Mouse (Mus musculus): ENCODE measurements at regions not wholly inside any gene's neighbourhood (a gene's known extent, or its start where the extent isn't known, plus 50 kb on each side); places are given as distances from the start of the nearest gene placed in this dataset.

DNA sequence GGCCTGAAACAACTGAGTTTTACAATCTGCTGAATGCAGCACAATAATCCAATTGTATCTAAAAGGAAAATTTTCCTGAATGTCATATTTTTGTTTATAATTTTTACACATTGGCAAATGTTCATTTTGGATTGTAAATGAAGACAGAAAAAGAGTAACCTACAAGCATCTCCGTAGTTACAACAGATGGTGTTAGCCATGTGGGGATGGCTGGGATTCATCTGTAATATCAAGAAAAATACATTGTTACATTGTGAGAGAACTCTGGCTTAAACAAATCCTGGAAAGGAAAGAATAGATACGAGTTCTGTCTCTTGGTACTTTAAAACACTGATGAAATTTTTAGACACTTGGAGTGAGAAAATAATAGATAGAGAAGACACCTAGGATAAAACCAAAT lies 1106.0 kb downstream of the Grm8 start:
- Histone ChIP-seq H3K4me3 (ENCODE audit: control insufficient read depth in 1 of 2, insufficient read depth in 1 of 2, low read depth in 2 of 2, low read length in 2 of 2) (no peak overlapping the region), H3K79me2 (ENCODE audit: control insufficient read depth, insufficient read depth, low read length, poor library complexity) (no peaks in the 10 kb centered on the region)
- TF ChIP-seq HCFC1 (IDR thresholded peaks at IDR 0.05; ENCODE audit: low read depth, low read length): no peak
- no peak for TF ChIP-seq TBP (IDR thresholded peaks at IDR 0.05; ENCODE audit: low read depth, low read length)
- no peak for TF ChIP-seq BHLHE40 (IDR thresholded peaks at IDR 0.05; ENCODE audit: borderline replicate concordance, low read depth, low read length)
- TF ChIP-seq MYB (IDR thresholded peaks at IDR 0.05; ENCODE audit: low read depth, low read length): no peak

DNA sequence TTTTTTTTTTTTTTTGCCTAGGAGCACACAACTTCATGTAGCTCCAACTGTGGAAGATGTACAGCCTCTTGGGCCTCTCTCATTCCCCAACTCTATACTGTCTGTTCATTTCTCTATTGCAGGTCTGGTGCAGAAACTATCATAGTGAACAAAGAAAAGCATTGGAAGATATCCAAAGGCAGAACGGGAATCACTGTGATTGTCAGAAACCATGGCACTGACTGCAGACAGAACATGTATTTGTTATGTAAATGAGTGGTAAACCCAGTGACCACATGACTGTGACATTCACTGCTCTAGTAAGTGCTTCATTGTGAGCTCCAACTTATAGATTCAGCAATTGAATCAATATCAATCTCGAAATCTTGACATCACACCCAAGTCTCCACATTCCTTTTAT lies 1106.6 kb downstream of the Grm8 start:
- no peak for TF ChIP-seq ELF1 (IDR thresholded peaks at IDR 0.05; ENCODE audit: low read depth, low read length)
- DNase-seq (ENCODE audit: low read depth, low spot score): no peak
- Histone ChIP-seq H3K9ac (ENCODE audit: control insufficient read depth, low read depth, low read length, poor library complexity, severe bottlenecking) (no peak overlapping the region), H3K79me2 (ENCODE audit: control insufficient read depth, insufficient read depth, low read length, poor library complexity) (no peaks in the 10 kb centered on the region), H3K4me1 (ENCODE audit: control insufficient read depth in 1 of 2, insufficient read depth in 2 of 2, low read length in 2 of 2) (no peaks in the 10 kb centered on the region), H3K4me3 (ENCODE audit: control insufficient read depth in 1 of 2, insufficient read depth in 1 of 2, low read depth in 2 of 2, low read length in 2 of 2) (no peak overlapping the region), H3K9me3 (replicated peaks; ENCODE audit: insufficient read depth, low read length) (no peaks in the 10 kb centered on the region), H3K27ac (ENCODE audit: control insufficient read depth, low read depth, low read length) (no peak overlapping the region), H3K36me3 (ENCODE audit: control insufficient read depth in 1 of 2, insufficient read depth in 2 of 2, low read length in 2 of 2) (no peaks in the 10 kb centered on the region), H3K27me3 (ENCODE audit: control insufficient read depth in 1 of 2, insufficient read depth in 2 of 2, low read length in 2 of 2) (no peaks in the 10 kb centered on the region; a peak in 1 of 4 replicates)

More for the DNA sequence above, 1106.0 kb downstream of the Grm8 start:
- Histone ChIP-seq H3K9me3 (replicated peaks; ENCODE audit: insufficient read depth, low read length) (no peaks in the 10 kb centered on the region), H3K36me3 (ENCODE audit: control insufficient read depth in 1 of 2, insufficient read depth in 2 of 2, low read length in 2 of 2) (no peaks in the 10 kb centered on the region), H3K9ac (ENCODE audit: control insufficient read depth, low read depth, low read length, poor library complexity, severe bottlenecking) (no peak overlapping the region), H3K4me1 (ENCODE audit: control insufficient read depth in 1 of 2, insufficient read depth in 2 of 2, low read length in 2 of 2) (no peaks in the 10 kb centered on the region), H3K27ac (ENCODE audit: control insufficient read depth, low read depth, low read length) (no peak overlapping the region), H3K27me3 (ENCODE audit: control insufficient read depth in 1 of 2, insufficient read depth in 2 of 2, low read length in 2 of 2) (no peaks in the 10 kb centered on the region; a peak in 1 of 4 replicates)
- no peak for DNase-seq (ENCODE audit: low read depth, low spot score)

DNA sequence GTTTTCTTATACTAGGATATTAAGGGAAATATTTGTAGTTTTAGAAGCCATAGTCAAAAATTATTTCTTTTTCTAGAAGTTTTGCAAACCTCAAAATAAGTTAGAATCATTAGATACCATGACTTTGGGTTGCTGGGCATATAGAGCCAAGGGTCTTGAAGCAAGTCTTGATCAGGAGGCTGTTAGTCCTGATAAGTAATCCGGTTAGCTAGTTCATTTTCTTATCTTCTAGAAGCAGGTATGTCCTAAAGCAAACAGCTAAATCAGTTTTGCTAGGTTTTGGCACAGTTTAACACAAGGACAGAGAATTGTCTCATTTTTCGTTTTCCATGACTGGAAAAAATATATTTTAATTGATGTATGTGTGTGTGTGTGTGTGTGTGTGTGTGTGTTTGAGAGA lies 1113.3 kb downstream of the Grm8 start:
- Histone ChIP-seq H3K27ac (ENCODE audit: control insufficient read depth, low read depth, low read length) (no peak overlapping the region), H3K27me3 (ENCODE audit: control insufficient read depth in 1 of 2, insufficient read depth in 2 of 2, low read length in 2 of 2) (no peaks in the 10 kb centered on the region; a peak in 1 of 4 replicates), H3K9ac (ENCODE audit: control insufficient read depth, low read depth, low read length, poor library complexity, severe bottlenecking) (no peak overlapping the region), H3K36me3 (ENCODE audit: control insufficient read depth in 1 of 2, insufficient read depth in 2 of 2, low read length in 2 of 2) (no peaks in the 10 kb centered on the region), H3K4me1 (ENCODE audit: control insufficient read depth in 1 of 2, insufficient read depth in 2 of 2, low read length in 2 of 2) (no peaks in the 10 kb centered on the region), H3K9me3 (replicated peaks; ENCODE audit: insufficient read depth, low read length) (no peaks in the 10 kb centered on the region), H3K4me3 (ENCODE audit: control insufficient read depth in 1 of 2, insufficient read depth in 1 of 2, low read depth in 2 of 2, low read length in 2 of 2) (no peak overlapping the region), H3K79me2 (ENCODE audit: control insufficient read depth, insufficient read depth, low read length, poor library complexity) (no peaks in the 10 kb centered on the region)
- no peak for TF ChIP-seq ELF1 (IDR thresholded peaks at IDR 0.05; ENCODE audit: low read depth, low read length)
- TF ChIP-seq TCF12 (IDR thresholded peaks at IDR 0.05; ENCODE audit: low read depth, low read length): no peak
- TF ChIP-seq GABPA (IDR thresholded peaks at IDR 0.05; ENCODE audit: low read depth, low read length): no peak
- no peak for TF ChIP-seq MYC (IDR thresholded peaks at IDR 0.05; ENCODE audit: low read depth, low read length)
- TF ChIP-seq MAZ (IDR thresholded peaks at IDR 0.05; ENCODE audit: low read depth, low read length): no peak
- no peak for TF ChIP-seq ZMIZ1 (IDR thresholded peaks at IDR 0.05; ENCODE audit: low read depth, low read length)
- no peak for TF ChIP-seq POLR2AphosphoS2 (IDR thresholded peaks at IDR 0.05; ENCODE audit: low read length)
- TF ChIP-seq TBP (IDR thresholded peaks at IDR 0.05; ENCODE audit: low read depth, low read length): no peak
- no peak for TF ChIP-seq GATA1 (IDR thresholded peaks at IDR 0.05; ENCODE audit: low read depth, low read length)
- TF ChIP-seq TAL1 (IDR thresholded peaks at IDR 0.05; ENCODE audit: low read length): no peak
- no peak for TF ChIP-seq HCFC1 (IDR thresholded peaks at IDR 0.05; ENCODE audit: low read depth, low read length)
- TF ChIP-seq RAD21 (IDR thresholded peaks at IDR 0.05; ENCODE audit: low read depth, low read length): no peak
- no peak for TF ChIP-seq E2F4 (IDR thresholded peaks at IDR 0.05; ENCODE audit: borderline replicate concordance, low read depth, low read length)
- no peak for TF ChIP-seq POLR2A (IDR thresholded peaks at IDR 0.05; ENCODE audit: control insufficient read depth in 1 of 2, insufficient read depth in 1 of 2, low read depth in 1 of 2, low read length in 2 of 2, poor library complexity in 1 of 2)
- DNase-seq (ENCODE audit: low read depth, low spot score): no peak

Measured in MEL (cell line).